In genomic region chr12:73755646-73756045, GRCm38 (mm10) we compare ENCODE assay signal across 14 mouse cellular contexts.
DNase-seq lines count a peak whose midpoint lies in the region; ATAC-seq lines count a peak whose summit lies in the region.
"Had no signal": no experiment of that assay in that cellular context is flagged by ENCODE, and none has a peak within 500 bp of the region (broad histone marks: within the 10 kb centered on the region; RNA-seq: fewer than 3 reads in every experiment).

No protein-coding gene starts in this region.

- H3K4me1 ChIP-seq in embryonic facial prominence, embryonic 15.5 days, result peaks cover 7% of the 10 kb centered on the region

- 63% methylated on average over 8 of the region's 8 CpGs for WGBS in embryonic facial prominence, embryonic 15.5 days

- no peak overlapping the region for H3K4me3 ChIP-seq in embryonic facial prominence, embryonic 15.5 days (replicated peaks)
- H3K4me3 ChIP-seq: embryonic facial prominence, embryonic 12.5 days; hindbrain, embryonic 15.5 days had no signal

- H3K4me2 ChIP-seq in embryonic facial prominence, embryonic 15.5 days (replicated peaks), result no peak overlapping the region
- H3K4me2 ChIP-seq: embryonic facial prominence, embryonic 12.5 days; hindbrain, embryonic 15.5 days had no signal

- no peaks in the 10 kb centered on the region for H3K9me3 ChIP-seq in embryonic facial prominence, embryonic 15.5 days (replicated peaks)
- H3K9me3 ChIP-seq: embryonic facial prominence, embryonic 12.5 days; hindbrain, embryonic 15.5 days had no signal

- DNase-seq in 3134 (ENCODE audit: extremely low read depth, insufficient read length, low spot score), result peak; percentile 41
- peak; percentile 79 for DNase-seq in 3T3-L1 (ENCODE audit: low read depth, low spot score)
- no peak for DNase-seq in ovary, postnatal 14 days (ENCODE audit: low spot score)
- no peak for DNase-seq in cerebellum, postnatal 10 days
- DNase-seq in embryo, embryonic 10.5 days (ENCODE audit: low spot score), result no peak
- DNase-seq: adrenal gland, postnatal 36 days; cerebellum, adult 8-10 months; kidney, postnatal 36 days; left cerebral cortex, postnatal 4 days; thymus, postnatal 14 days had no signal

- H3K36me3 ChIP-seq in embryonic facial prominence, embryonic 15.5 days, result no peaks in the 10 kb centered on the region
- H3K36me3 ChIP-seq: embryonic facial prominence, embryonic 12.5 days; hindbrain, embryonic 15.5 days had no signal

- H3K27me3 ChIP-seq in embryonic facial prominence, embryonic 15.5 days, result no peaks in the 10 kb centered on the region
- H3K27me3 ChIP-seq: embryonic facial prominence, embryonic 12.5 days; hindbrain, embryonic 15.5 days had no signal

- no peak overlapping the region for H3K9ac ChIP-seq in embryonic facial prominence, embryonic 15.5 days
- H3K9ac ChIP-seq: embryonic facial prominence, embryonic 12.5 days; hindbrain, embryonic 15.5 days had no signal

- H3K27ac ChIP-seq in embryonic facial prominence, embryonic 15.5 days (replicated peaks), result no peak overlapping the region
- H3K27ac ChIP-seq: embryonic facial prominence, embryonic 12.5 days; hindbrain, embryonic 15.5 days had no signal

- 0 out of 2 replicates have a peak, but pooled peaks have one; percentile 70 for ATAC-seq in embryonic facial prominence, embryonic 15.5 days (ENCODE audit: insufficient number of reproducible peaks, low FRiP score, low TSS enrichment, low read depth)
- peak; percentile 91 for ATAC-seq in megakaryocyte progenitor cell, adult 5-6 weeks (replicated peaks; ENCODE audit: poor library complexity)

Comparison
In these comparisons a context has a peak if more than half of its experiments do, and no peak if none do; other contexts are left out.
1. DNase-seq: peak in 3134 (single experiment) and 3T3-L1 (single experiment); none in ovary, postnatal 14 days (single experiment), cerebellum, postnatal 10 days (0 of 2) and embryo, embryonic 10.5 days (single experiment).